In genomic region chr9:46142492-46142891, GRCm38 (mm10) we compare ENCODE assay signal across 18 mouse cellular contexts.
"Had no signal": no experiment of that assay in that cellular context is flagged by ENCODE, and none has a peak within 500 bp of the region (broad histone marks: within the 10 kb centered on the region; RNA-seq: fewer than 3 reads in every experiment).

No protein-coding gene starts in this region.

- H3K4me3 ChIP-seq: midbrain, embryonic 10.5 days; midbrain, embryonic 12.5 days; neural tube, embryonic 12.5 days had no signal

- H3K27me3 ChIP-seq: midbrain, embryonic 12.5 days; neural tube, embryonic 12.5 days had no signal

- H3K27ac ChIP-seq: liver, embryonic 14.5 days; midbrain, embryonic 10.5 days; midbrain, embryonic 12.5 days; neural tube, embryonic 12.5 days had no signal

- H3K9me3 ChIP-seq: midbrain, embryonic 10.5 days; midbrain, embryonic 12.5 days; neural tube, embryonic 12.5 days had no signal

- H3K4me1 ChIP-seq: midbrain, embryonic 12.5 days had no signal

- ATAC-seq: midbrain, embryonic 16.5 days had no signal

- H3K9ac ChIP-seq: liver, embryonic 14.5 days; lung, embryonic 14.5 days; midbrain, embryonic 12.5 days; neural tube, embryonic 12.5 days had no signal

- H3K36me3 ChIP-seq: midbrain, embryonic 10.5 days; midbrain, embryonic 12.5 days; neural tube, embryonic 12.5 days had no signal

- DNase-seq: lung, adult 18-20 months; lung, embryonic 14.5 days; lung, postnatal 10 days; lung, postnatal 4 days; midbrain, embryonic 14.5 days; retina, postnatal 1 day; right cerebral cortex, adult 18-20 months; right cerebral cortex, postnatal 25 days; right cerebral cortex, postnatal 4 days; spleen, adult 18-20 months; thymus, adult 18-20 months; thymus, postnatal 14 days; thymus, postnatal 36 days had no signal
